Mouse (Mus musculus) left cerebral cortex, adult 2 months (tissue): Measurements from ENCODE around the gene Fat3. TPM values are rescaled to one million over a fixed set of nuclear protein-coding genes. Genes with fewer than 3 reads are reported as not detected.

Experiments used
- DNase-seq, 2 experiments: peaks; one replicate each; pipeline ENCODE4 v3.0.0; 2021 to 2022; ENCODE audit warnings: low spot score in 2 of 2, mixed read lengths in 1 of 2; ENCODE audit errors: extremely low spot score in 1 of 2
- H3K27ac ChIP-seq: fragments of 200-600 bp; 2 replicates; pipeline ENCODE4 v1.8.1; 2022
- H3K4me3 ChIP-seq: fragments of 200-600 bp; 2 replicates; pipeline ENCODE4 v1.8.1; 2022
- CTCF ChIP-seq: fragments of 200-600 bp; IDR thresholded peaks from 2 replicates; pipeline ENCODE4 v1.8.1; 2022; ENCODE audit warnings: antibody characterized with exemption, mild to moderate bottlenecking, moderate library complexity
- intact Hi-C: fragments of 180-260 bp; cut with DNase I; formaldehyde crosslinking; loops from one replicate; pipeline ENCODE4 v1.15.1; 2025
- total RNA-seq, 2 experiments: library from RNA; stranded (reverse); gene quantifications; 2 replicates each; pipeline ENCODE4 v1.2.3; 2021

The Fat3 gene
- total RNA-seq, 2 experiments from 2014 or later = 76.4 to 77.4 TPM

DNA sequence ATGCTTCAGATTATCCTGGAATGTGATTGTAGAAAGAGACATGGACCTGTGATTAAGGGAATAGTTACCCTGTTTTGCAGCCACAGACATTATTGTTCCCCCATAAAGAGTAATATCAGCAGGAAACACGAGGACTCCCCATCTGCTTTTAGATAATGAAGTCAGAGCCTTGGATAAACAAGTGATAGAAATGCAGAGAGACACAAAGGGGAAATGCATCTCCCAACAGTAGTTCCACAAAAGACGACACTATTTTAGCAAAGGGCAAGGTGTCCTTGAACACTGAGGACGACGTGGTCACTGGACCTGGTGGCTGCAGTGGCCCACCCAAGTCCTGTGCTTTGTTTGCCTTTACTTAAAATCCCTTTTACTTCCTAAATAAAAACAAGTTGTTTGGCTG is 580.8 kb downstream of the Fat3 start:
- Histone ChIP-seq H3K27ac (no peak overlapping the region), H3K4me3 (no peak overlapping the region)
- intact Hi-C loops = no loop called here

DNA sequence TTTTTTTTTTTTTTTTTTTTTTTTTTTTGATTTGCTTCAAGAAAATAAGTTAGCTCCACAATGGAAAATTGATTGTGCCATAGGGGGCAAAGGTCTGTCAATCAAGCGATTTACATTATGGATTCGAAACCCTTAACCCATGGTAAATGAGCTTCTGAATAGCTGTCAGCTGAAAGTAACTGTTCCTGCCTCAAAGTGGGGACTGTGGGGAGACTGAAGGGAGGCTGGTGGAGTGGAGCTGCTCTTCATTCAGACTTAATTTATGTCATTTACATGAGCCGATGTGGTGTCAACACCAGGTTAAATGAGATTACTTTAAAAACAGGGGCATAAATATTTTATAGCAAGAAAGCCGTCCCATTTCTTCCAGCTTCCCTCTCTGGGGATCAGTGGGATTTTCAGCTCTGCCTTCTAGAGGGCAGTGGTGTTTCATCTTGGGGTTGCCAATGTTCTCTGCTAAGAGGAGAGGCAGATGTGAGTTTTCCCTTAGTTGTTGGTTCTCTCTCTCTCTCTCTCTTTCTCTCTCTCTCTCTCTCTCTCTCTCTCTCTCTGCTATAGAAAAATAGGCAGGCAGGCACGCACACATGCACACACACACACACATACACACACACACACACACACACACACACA is 581.6 kb downstream of the Fat3 start:
- Histone ChIP-seq H3K4me3 (no peak overlapping the region), H3K27ac (no peak overlapping the region)
- intact Hi-C loops = no loop called here
- DNase-seq = no peak
- TF ChIP-seq CTCF = peak; percentile 49

More for the DNA sequence above, 580.8 kb downstream of the Fat3 start:
- TF ChIP-seq CTCF = no peak
- DNase-seq = no peak

DNA sequence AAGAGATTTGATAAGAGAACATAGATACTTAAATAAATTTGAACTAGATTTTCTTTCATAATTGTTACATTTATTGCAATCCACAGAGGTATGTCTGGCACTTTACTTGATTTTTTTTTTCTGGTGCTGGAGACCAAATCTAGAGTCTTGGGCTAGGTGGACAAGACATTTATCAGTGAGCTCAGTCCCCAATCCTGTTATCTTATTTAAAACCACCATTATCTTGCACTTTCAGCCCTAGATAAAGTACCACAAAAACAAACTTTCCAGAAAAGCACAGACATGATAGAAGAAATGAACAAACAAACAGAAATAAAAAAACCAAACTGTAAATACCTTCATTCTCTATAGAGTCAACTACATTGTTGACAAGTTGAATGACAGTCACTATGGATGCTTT is 584.5 kb downstream of the Fat3 start:
- no peak overlapping the region for H3K27ac ChIP-seq
- no peak overlapping the region for H3K4me3 ChIP-seq
- DNase-seq = no peak
- TF ChIP-seq CTCF = no peak
- intact Hi-C loops = no loop called here

DNA sequence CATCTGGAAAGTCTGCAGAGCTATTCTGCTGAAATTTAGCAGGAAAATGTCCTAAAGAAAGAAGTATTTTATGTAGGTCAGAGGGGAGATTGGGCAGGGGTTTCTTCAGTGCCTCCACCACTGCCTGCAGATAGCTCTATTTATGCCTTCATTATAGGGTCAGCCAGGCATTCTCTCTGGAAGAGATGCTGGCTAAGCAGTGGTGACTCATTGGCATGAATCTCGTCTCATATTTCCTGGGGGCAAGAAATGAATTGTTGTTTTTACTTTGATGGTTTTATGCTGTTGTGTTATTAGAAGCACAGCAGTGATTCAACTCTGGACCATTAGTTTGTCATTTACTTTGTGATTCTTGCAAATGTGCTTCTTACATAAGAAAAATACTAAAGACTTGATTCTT is 588.4 kb downstream of the Fat3 start:
- intact Hi-C loops = no loop called here
- DNase-seq = no peak
- no peak overlapping the region for H3K27ac ChIP-seq
- TF ChIP-seq CTCF = no peak
- H3K4me3 ChIP-seq = no peak overlapping the region

DNA sequence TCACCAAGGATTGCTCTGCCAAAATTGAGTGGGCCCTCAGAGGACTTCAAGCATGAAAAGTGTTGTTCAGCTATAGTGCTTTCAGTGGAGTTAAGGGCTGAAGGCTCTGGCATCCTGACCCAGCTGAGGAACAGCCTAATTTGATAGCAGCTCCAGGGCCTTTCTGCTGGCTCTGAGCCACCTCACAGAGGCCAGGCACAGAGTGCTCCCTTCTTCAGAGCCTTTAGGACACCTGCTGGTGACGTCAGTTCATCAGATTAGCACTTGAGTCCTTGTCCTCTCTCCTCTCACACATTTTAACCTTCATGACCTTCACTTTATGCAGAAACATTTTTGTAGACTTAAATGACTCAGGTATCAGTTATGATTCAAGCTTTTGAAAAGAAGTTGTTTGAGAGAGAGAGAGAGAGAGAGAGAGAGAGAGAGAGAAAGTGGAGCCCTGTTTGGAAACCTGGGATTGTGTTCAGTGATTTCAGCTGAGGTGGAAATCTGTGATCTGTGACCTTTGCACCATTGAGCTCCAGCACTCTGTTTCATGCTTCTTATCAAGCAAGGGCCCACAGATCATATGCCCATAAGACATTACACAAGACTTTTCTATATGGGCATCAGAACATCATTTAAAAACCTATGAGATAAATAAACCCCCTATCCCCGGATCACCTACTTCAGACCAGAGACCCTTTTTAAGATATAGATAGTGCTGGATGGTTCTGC is 591.5 kb downstream of the Fat3 start:
- H3K4me3 ChIP-seq = no peak overlapping the region
- intact Hi-C loops = no loop called here
- no peak for DNase-seq
- no peak overlapping the region for H3K27ac ChIP-seq
- TF ChIP-seq CTCF = no peak

DNA sequence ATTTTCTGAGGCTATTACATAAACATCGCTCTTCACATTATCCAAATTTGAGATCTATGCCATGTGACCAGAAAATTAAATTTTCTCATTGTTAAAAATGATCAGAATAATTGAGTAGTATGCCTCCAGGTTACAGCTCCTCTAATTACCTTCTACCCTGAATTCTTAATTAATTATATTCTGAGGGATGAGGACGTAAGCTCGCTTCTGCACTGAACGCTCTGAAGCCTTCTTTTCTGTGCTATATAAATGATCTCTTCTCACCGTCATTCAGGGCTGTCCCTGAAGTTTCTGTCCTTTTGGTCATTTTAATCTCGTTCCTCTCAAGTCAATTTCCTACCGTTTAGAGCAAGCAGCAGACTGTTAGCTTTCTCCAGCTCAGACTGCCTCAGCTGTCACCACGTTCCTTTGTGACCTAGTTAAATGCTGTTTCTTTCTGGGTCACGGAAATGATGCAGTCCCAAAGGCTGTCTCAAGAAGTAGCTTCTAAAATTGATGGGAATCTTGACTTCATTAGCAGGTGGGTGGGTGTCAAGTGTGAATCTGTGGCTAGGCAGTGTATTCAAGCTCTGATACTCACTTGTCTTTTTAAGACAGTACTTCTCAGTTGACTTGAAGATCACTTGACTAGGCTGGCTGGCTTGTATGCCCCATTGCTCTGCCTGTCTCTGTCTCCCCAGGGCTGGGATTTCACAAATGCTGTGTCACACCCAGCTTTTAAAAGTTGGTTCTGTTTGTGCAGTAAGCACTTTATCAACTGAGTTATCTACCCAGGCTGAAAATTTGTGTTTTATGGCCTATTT is 596.9 kb downstream of the Fat3 start:
- intact Hi-C loops = no loop called here
- no peak overlapping the region for H3K27ac ChIP-seq
- no peak overlapping the region for H3K4me3 ChIP-seq
- no peak for TF ChIP-seq CTCF
- no peak for DNase-seq

DNA sequence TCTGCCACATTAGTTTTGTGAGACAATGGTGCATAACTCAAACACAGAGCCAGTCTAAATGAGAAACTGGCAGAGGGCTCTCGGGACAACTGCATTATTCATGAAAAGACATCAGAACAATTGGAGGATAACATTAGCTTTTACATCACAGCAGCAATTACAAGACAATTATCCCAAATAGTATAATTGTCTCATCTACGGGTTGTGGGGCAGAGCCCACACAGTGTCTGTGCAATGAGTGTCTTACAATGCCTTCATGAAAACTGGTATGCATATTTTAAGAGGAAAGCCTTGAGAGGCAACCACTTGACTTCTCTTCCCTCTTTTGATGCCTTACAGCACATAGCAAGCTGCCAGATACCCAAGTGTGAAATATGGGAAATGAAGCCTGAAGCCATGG is 603.0 kb downstream of the Fat3 start:
- intact Hi-C loops = no loop called here
- Histone ChIP-seq H3K4me3 (no peak overlapping the region), H3K27ac (no peak overlapping the region)
- DNase-seq = no peak
- TF ChIP-seq CTCF = no peak

DNA sequence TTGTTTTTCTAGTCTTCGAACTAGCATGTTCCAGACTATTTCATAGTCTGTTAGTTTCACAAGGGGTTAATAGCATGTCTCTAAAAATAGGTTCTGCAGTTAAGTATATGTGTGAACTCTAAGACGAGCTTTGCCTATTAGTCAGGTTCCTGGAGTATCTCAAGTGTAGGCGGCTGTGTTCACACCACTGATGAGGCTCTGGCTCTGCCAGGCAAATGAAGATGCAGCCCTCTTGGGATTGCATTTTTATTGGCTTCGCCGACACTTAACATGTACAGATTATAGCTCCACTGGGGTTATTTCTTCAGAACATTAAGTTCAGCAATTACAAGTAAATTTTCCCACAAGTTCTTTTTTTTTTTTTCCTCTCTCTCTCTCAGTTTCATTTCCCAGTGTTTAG is 614.3 kb downstream of the Fat3 start:
- intact Hi-C loops = loop anchor here (10.0 kb wide), 1 partner anchor 522 kb away; no protein-coding TSS in a partner anchor
- no peak for TF ChIP-seq CTCF
- no peak for DNase-seq

DNA sequence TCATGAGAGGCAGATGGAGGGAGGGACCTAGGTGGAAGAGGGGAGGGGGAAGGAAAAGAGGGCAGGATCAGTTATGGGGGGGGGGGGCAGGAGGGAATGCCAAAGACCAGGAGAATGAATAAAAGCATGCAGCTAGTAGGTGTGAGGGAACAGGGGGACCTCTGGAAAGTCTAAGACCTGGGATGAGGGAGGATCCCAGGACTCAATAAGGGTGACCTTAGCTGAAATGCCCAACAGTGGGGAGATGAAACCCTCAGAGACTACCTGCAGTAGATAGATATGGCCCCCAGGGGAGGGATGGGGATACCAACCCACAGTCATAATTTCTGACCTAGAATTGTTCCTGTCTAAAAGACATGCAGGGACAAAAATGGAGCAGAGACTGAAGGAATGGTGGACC is 620.3 kb downstream of the Fat3 start:
- intact Hi-C loops = loop anchor here (2.0 to 10.0 kb wide), 4 partner anchors 134 to 516 kb away; partner anchors contain the start of gene Smco4
- Histone ChIP-seq H3K4me3 (no peak overlapping the region), H3K27ac (no peak overlapping the region)
- no peak for TF ChIP-seq CTCF
- DNase-seq = no peak

More for the DNA sequence above, 614.3 kb downstream of the Fat3 start:
- H3K27ac ChIP-seq = no peak overlapping the region
- no peak overlapping the region for H3K4me3 ChIP-seq

DNA sequence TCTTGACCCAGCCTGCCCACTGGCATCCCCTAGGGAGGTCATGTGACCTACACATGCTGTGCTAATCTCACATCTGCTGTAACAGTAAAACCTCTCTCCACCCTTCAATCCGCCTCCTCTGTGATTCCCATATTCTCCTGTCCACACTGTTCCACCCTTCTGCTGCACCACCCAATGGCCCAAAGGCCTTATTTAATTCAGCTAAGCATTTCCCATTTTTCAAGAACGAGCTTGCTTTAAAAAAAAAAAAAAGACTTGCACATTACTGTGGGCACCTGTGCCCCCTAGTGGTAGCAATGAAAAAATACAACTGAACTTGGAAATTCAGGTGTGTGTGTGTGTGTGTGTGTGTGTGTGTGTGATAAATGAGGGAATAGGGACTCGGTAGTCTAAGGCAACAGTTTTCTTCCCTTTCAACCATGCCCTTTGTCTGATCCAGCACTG is 620.9 kb downstream of the Fat3 start:
- peak; percentile 68 for TF ChIP-seq CTCF
- Histone ChIP-seq H3K27ac (no peak overlapping the region), H3K4me3 (no peak overlapping the region)
- intact Hi-C loops = loop anchor here (2.0 to 10.0 kb wide), 4 partner anchors 133 to 515 kb away; partner anchors contain the start of gene Smco4
- DNase-seq = no peak

DNA sequence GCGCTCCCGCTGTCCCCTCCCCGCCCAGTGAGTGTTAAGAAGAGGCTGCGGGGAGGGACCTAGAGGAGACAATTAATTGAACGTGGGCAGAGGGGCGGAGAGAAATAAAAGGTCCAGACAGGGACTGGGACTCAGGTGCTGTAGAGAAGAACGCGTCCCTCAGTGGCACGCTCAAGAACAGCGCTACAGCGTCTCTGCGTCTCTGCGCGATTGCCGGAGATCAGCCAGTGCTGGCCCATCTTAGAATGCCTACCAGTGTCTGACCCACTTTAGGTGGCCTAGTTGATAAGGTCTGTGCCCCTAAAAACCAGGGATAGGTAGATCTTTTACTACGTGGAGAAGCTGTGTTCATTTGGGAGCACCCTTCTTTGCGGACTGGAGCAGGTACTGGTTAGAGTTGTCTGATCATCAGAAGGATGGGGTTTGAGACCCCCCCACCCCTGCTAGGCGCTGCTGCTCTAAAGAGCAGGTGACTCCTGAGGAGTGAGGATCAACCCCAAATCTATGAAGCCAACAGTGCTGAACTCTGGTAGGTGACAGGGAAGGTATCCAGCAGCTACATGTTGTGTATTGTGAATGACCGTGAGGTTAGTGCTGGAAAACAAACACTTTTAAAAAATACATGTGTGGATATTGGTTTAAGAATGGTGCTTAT is 626.5 kb downstream of the Fat3 start, which contains the start of gene Mtnr1b:
Mtnr1b (minus strand) TSS at position 51 of the 655 bp plus-strand sequence.
- intact Hi-C loops = no loop called here
- no peak for TF ChIP-seq CTCF
- no peak for DNase-seq
- no peak within 1 kb of the TSS for H3K27ac ChIP-seq
- H3K4me3 ChIP-seq = peak within 1 kb of the TSS; percentile 16; the same call in 1 of the 2 replicates
